Mouse (Mus musculus) small intestine, adult 2 months (tissue): ENCODE results near the gene Fam189a1. TPM values are rescaled to one million over a fixed set of nuclear protein-coding genes. Genes with fewer than 3 reads are reported as not detected.

Experiments used
- H3K27ac ChIP-seq: fragments of 200-500 bp; 2 replicates; pipeline ENCODE4 v1.5.1; 2012; ENCODE audit warnings: low read depth, low read length, control low read depth, inconsistent platforms; ENCODE audit not compliant: insufficient read depth
- H3K27me3 ChIP-seq: fragments of 200-500 bp; 2 replicates; pipeline ENCODE4 v1.6.1; 2012; ENCODE audit warnings: mild to moderate bottlenecking, moderate library complexity, low read length, inconsistent platforms; ENCODE audit not compliant: control insufficient read depth, insufficient read depth
- H3K36me3 ChIP-seq: fragments of 200-500 bp; 2 replicates; pipeline ENCODE4 v1.6.1; 2012; ENCODE audit warnings: mild to moderate bottlenecking, low read length, control low read depth, inconsistent platforms; ENCODE audit not compliant: control insufficient read depth, insufficient read depth
- H3K4me1 ChIP-seq: fragments of 200-500 bp; 2 replicates; pipeline ENCODE4 v1.6.1; 2012; ENCODE audit warnings: low read length, inconsistent platforms, mixed read lengths; ENCODE audit not compliant: control insufficient read depth, insufficient read depth, insufficient read length
- H3K4me3 ChIP-seq: fragments of 200-500 bp; 2 replicates; pipeline ENCODE4 v1.5.1; 2012; ENCODE audit warnings: low read depth, mild to moderate bottlenecking, control low read depth, inconsistent platforms, low read length, moderate library complexity
- CTCF ChIP-seq: fragments of 200-500 bp; IDR thresholded peaks from 2 replicates; pipeline ENCODE4 v1.5.1; 2012; ENCODE audit warnings: low read depth, mild to moderate bottlenecking, control low read depth, inconsistent platforms, low read length, moderate library complexity, mixed read lengths; ENCODE audit not compliant: insufficient replicate concordance, insufficient read length; ENCODE audit errors: extremely low read depth
- POLR2A ChIP-seq: fragments of 200-500 bp; IDR thresholded peaks from 2 replicates; pipeline ENCODE4 v1.6.1; 2012; ENCODE audit warnings: low read depth, mild to moderate bottlenecking, control low read depth, inconsistent platforms, low read length, moderate library complexity
- WGBS: fragments of 180-500 bp; shearing (Covaris S2); methylation state at CpG from one replicate; pipeline ENCODE4 v1.1.7; 2018; 5-methylcytosine and 5-hydroxymethylcytosine counted together
- polyA plus RNA-seq: library from polyadenylated mRNA; depleted of rRNA; stranded (reverse); fragments of >200 nt; gene quantifications from 2 replicates; pipeline ENCODE4 v1.2.3, GENCODE M21; 2012

Gene Fam189a1
- polyA plus RNA-seq, 1 experiment: 4.3 TPM

DNA sequence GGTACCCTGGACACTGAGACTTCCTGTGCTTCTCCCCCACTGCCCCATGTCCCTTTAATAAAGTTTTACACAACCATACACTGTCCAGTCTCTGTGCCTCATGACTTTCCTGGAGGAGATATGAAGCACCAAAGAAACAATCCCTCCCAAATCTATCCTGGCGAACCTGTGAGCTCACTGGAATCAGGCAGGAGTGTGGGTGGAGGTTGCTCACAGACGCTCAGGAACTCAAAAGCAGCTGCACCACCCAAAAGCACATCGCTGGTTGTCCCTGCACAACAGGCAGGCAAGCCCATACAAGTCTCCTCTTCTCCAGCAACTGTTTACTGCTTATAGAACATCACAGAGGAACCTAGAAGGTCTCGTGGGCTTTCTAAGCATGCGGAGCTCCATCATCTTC is 15.5 kb downstream of the Fam189a1 start:
- no peaks in the 10 kb centered on the region for H3K27me3 ChIP-seq

DNA sequence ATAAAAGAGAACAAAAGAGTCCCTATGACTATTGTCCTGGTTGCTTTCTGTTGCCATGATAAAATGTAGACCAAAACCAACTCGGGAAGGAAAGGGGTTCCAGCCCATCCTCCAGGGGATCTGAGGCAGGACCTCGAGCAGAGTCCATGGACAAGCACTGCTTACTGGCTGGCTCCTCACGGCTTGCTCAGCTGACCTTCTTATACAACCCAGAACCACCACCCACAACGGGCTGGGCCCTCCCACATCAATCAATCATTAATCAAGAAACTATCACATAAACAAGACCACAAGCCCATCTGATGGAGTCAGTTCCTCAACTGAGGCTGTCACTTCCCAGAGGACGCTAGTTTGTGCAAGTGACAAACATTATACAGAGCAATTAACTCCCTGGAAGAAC is 16.3 kb downstream of the Fam189a1 start:
- 29% methylated on average over 5 of the region's 5 CpGs for WGBS
- Histone ChIP-seq H3K4me3 (no peak overlapping the region), H3K27me3 (no peaks in the 10 kb centered on the region), H3K27ac (no peak overlapping the region), H3K36me3 (no peaks in the 10 kb centered on the region), H3K4me1 (no peaks in the 10 kb centered on the region)
- TF ChIP-seq POLR2A (no peak), CTCF (no peak)

More for the DNA sequence above, 15.5 kb downstream of the Fam189a1 start:
- no peak for TF ChIP-seq CTCF
- TF ChIP-seq POLR2A: no peak
- no peaks in the 10 kb centered on the region for H3K36me3 ChIP-seq
- no peaks in the 10 kb centered on the region for H3K4me1 ChIP-seq
- no peak overlapping the region for H3K27ac ChIP-seq
- no peak overlapping the region for H3K4me3 ChIP-seq
- WGBS: 82% methylated on average over 5 of the region's 5 CpGs

DNA sequence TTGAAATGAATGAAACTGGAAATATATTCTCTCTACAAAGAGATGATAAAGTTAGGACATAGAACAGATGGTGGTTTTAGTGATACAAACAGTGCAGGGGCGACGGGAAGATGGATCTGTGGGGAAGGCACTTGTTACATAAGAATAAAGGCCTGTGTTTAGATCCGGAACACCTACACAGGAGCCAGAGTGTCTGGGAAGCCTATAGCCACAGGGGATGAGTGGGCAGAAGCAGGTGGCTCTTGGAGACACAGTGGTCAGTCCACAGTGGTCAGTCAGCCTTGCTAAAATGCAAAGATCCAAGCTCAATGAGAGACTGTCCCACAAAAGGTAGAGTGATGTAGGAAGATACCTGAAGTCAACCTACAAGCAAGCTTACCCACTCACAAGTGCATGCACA is 32.6 kb downstream of the Fam189a1 start:
- WGBS: 81% methylated on average over 3 of the region's 3 CpGs
- TF ChIP-seq CTCF: no peak
- no peak for TF ChIP-seq POLR2A
- H3K4me3 ChIP-seq: no peak overlapping the region

DNA sequence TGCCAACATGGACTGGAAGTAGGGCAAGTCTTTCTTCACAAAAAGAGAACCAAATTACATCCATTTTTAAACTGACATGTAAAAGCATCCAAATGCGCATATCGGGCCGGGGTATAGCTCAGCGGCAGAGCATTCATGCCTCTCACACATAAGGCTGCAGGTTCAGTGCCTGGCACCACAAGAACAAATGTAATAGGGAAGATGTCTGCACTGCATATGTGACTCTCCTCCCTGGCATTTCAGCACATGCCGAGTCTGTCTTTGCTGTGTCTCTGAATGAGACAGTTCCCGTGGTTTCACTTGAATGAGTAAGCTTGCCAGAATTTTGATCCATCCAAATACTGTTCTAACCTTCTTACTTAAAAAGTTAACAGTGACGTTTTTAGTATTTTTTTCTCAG is 39.5 kb downstream of the Fam189a1 start:
- Histone ChIP-seq H3K27ac (no peak overlapping the region), H3K4me3 (no peak overlapping the region), H3K27me3 (no peaks in the 10 kb centered on the region), H3K36me3 (no peaks in the 10 kb centered on the region), H3K4me1 (no peaks in the 10 kb centered on the region)
- WGBS: 90% methylated on average over 7 of the region's 7 CpGs
- TF ChIP-seq CTCF: no peak
- no peak for TF ChIP-seq POLR2A

More for the DNA sequence above, 32.6 kb downstream of the Fam189a1 start:
- Histone ChIP-seq H3K27ac (no peak overlapping the region), H3K36me3 (no peaks in the 10 kb centered on the region), H3K4me1 (no peaks in the 10 kb centered on the region), H3K27me3 (no peaks in the 10 kb centered on the region)

DNA sequence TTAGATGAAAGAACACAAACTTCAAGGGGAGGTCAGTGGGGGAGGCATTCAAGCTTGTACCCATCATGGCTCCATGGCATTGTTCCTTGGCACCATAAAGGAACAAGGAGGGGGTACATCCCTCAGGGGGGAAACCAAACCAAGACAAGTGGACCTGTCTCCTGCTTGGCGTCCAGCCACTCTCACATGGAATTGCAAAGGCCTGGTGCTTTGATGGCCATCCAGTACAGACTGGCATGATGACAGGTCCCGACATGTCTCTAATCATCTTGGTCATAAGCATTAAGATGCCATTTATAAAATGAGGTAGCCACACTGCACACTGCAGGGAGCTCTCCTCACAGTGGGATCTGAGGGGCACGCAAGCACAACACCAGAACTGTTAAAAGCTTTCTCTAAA is 41.0 kb downstream of the Fam189a1 start:
- 80% methylated on average over 3 of the region's 3 CpGs for WGBS
- TF ChIP-seq POLR2A: no peak
- TF ChIP-seq CTCF: no peak
- Histone ChIP-seq H3K36me3 (no peaks in the 10 kb centered on the region), H3K27ac (no peak overlapping the region), H3K27me3 (no peaks in the 10 kb centered on the region), H3K4me1 (no peaks in the 10 kb centered on the region), H3K4me3 (no peak overlapping the region)

DNA sequence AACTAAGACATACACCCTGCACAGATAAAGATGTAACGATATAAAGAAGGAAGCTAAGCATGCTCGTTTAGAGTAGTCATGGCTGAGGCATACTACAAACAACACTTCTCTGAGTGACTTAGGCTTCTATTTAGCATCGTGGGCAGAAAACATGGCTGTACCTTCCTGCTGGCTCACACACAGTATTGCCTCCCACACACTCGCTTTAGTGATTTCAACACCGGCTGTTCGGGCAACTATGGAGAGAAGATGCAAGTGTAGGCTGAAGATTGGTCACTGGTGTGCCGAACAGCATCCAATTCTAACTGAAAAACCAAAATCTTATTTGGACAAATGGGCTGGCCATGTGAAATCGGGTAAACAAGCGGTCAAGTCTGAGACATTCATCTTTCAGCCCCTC is 44.7 kb downstream of the Fam189a1 start:
- no peaks in the 10 kb centered on the region for H3K36me3 ChIP-seq
- H3K27ac ChIP-seq: no peak overlapping the region
- TF ChIP-seq CTCF (no peak), POLR2A (no peak)
- no peaks in the 10 kb centered on the region for H3K27me3 ChIP-seq
- WGBS: 84% methylated on average over 9 of the region's 9 CpGs
- H3K4me3 ChIP-seq: no peak overlapping the region
- H3K4me1 ChIP-seq: no peaks in the 10 kb centered on the region

DNA sequence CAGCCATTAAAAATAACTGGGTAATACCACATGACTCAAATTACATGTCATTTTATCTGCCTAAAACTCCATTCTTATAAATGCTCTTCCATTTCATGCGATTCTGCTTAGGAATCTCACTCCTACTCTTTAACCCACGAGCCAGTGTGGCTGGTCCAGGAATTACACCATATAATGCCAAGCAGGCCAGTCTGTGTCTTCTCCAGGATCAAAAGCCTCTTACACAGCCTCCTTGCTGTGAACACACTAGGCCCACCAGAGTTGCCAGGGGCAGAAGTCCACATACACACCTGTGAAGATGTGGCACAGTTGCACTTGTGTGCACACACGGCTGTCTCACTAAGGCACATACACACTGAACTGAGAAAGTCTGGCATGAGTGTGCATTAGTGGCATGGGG is 50.8 kb downstream of the Fam189a1 start:
- no peaks in the 10 kb centered on the region for H3K36me3 ChIP-seq
- H3K4me3 ChIP-seq: no peak overlapping the region
- no peaks in the 10 kb centered on the region for H3K4me1 ChIP-seq
- WGBS: 81% methylated on average over 3 of the region's 3 CpGs
- no peaks in the 10 kb centered on the region for H3K27me3 ChIP-seq
- TF ChIP-seq CTCF: no peak
- no peak for TF ChIP-seq POLR2A
- no peak overlapping the region for H3K27ac ChIP-seq

DNA sequence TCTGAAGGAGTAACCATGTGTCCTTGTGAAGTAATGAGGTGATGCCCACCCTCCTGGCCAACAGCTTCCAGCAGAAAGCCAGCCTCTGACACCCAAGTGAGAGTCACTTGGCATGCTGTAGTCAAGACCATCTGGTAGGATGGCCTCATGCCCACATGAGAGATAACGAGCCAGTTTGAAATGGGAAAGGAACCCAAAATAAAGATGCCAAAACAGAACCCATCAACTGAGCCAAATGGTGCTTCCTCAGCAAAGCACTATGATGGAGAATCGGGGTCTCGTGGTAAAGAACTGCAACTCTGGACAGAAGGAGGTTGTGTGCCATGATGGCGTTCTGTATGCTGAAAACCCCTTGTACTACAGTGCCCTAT is 51.3 kb downstream of the Fam189a1 start:
- no peak overlapping the region for H3K4me3 ChIP-seq
- H3K4me1 ChIP-seq: no peaks in the 10 kb centered on the region
- H3K27ac ChIP-seq: no peak overlapping the region
- no peak for TF ChIP-seq POLR2A
- TF ChIP-seq CTCF: no peak
- WGBS: 91% methylated on average over 4 of the region's 4 CpGs
- H3K27me3 ChIP-seq: no peaks in the 10 kb centered on the region
- no peaks in the 10 kb centered on the region for H3K36me3 ChIP-seq
